Mouse (Mus musculus) megakaryocyte progenitor cell, adult 5-6 weeks (primary cell): Measurements from ENCODE around the gene Olig3. TPM values are rescaled to one million over a fixed set of nuclear protein-coding genes. Genes with fewer than 3 reads are reported as not detected.

Experiments
- total RNA-seq, 2 experiments: library from RNA; stranded (forward) in 1 of 2; stranded (reverse) in 1 of 2; fragments of 157-497, 149-512 nt in 1 of 2; fragments of 200-1000 nt in 1 of 2; gene quantifications; 2 replicates each; pipeline versions ENCODE4 v1.2.3 to v1.2.4; 2015 to 2017

Olig3 gene
- total RNA-seq, 2 experiments from 2014 or later, result not detected

Other genes with a start within 250 kb of the Olig3 start
- gene Ifngr1, start 235.4 kb downstream of the Olig3 start, total RNA-seq (2015), result 384 and 439 TPM in 2 replicates
- 295 and 330 TPM in 2 replicates for gene Ifngr1, start 235.4 kb downstream of the Olig3 start, total RNA-seq (2017)